Mouse (Mus musculus): ENCODE data around the gene Fam19a1. TPM values are rescaled to one million over a fixed set of nuclear protein-coding genes. Genes with fewer than 3 reads are reported as not detected.

Gene Fam19a1
- polyA plus RNA-seq, 1 experiment from 2014 or later: 1.1 TPM

- DNase-seq (ENCODE audit: low spot score): no peak
- Histone ChIP-seq H3K9me3 (ENCODE audit: control insufficient read depth, low read length) (no peaks in the 10 kb centered on the region), H3K27ac (replicated peaks) (no peak overlapping the region), H3K36me3 (ENCODE audit: control insufficient read depth, insufficient read depth, low read length) (no peaks in the 10 kb centered on the region), H3K9ac (ENCODE audit: low read length) (no peak overlapping the region), H3K4me2 (replicated peaks; ENCODE audit: low read depth) (no peak overlapping the region), H3K27me3 (ENCODE audit: control insufficient read depth, insufficient read depth, low read length) (no peaks in the 10 kb centered on the region), H3K4me1 (replicated peaks; ENCODE audit: control insufficient read depth, insufficient read depth) (no peaks in the 10 kb centered on the region), H3K4me3 (ENCODE audit: low read depth, low read length) (no peak overlapping the region)
- ATAC-seq (ENCODE audit: low FRiP score, low TSS enrichment): no peak
- 94% methylated on average over 2 of the region's 2 CpGs for WGBS
- no peak for TF ChIP-seq CTCF (IDR thresholded peaks at IDR 0.05; ENCODE audit: low read depth)
- TF ChIP-seq EP300 (optimal IDR thresholded peaks at IDR 0.05): no peak
These were observed 92.4 kb downstream of the Fam19a1 start for GRCm38 (mm10) chr6:96205395-96205794.

GRCm38 (mm10) chr6:96234806-96235205 is 121.9 kb downstream of the Fam19a1 start:
- H3K36me3 ChIP-seq (ENCODE audit: control insufficient read depth, insufficient read depth, low read length): no peaks in the 10 kb centered on the region
- ATAC-seq (ENCODE audit: low FRiP score, low TSS enrichment) (no peak), DNase-seq (ENCODE audit: low spot score) (no peak)
- H3K9me3 ChIP-seq (ENCODE audit: control insufficient read depth, low read length): no peaks in the 10 kb centered on the region
- H3K9ac ChIP-seq (ENCODE audit: low read length): no peak overlapping the region
- H3K27ac ChIP-seq (replicated peaks): no peak overlapping the region
- no peak overlapping the region for H3K4me2 ChIP-seq (replicated peaks; ENCODE audit: low read depth)
- no peaks in the 10 kb centered on the region for H3K27me3 ChIP-seq (ENCODE audit: control insufficient read depth, insufficient read depth, low read length)
- TF ChIP-seq EP300 (optimal IDR thresholded peaks at IDR 0.05): no peak
- no peak for TF ChIP-seq CTCF (IDR thresholded peaks at IDR 0.05; ENCODE audit: low read depth)
- no peaks in the 10 kb centered on the region for H3K4me1 ChIP-seq (replicated peaks; ENCODE audit: control insufficient read depth, insufficient read depth)
- H3K4me3 ChIP-seq (ENCODE audit: low read depth, low read length): no peak overlapping the region

DNA sequence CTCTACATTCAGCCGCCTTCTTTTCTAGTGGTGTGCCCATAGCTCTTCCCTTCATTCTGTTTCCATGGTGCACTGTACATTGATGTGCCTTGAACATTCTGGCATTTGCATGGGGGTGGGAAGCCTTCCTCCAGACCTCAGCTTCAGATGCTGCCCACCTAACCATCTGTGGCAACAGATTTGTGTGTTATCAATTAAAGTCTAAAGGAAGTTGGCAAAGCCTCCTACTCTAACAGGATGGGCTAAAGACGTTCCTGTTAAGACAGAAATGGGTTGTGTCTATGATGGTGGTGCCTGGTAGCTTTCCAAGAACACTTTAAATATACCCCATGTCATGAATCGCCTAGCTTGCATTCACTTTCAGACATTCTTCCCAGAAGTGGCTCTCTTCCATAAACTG is 131.4 kb downstream of the Fam19a1 start:
- WGBS: 81% methylated on average over 3 of the region's 3 CpGs
- ATAC-seq (ENCODE audit: low FRiP score, low TSS enrichment): no peak
- H3K27me3 ChIP-seq (ENCODE audit: control insufficient read depth, insufficient read depth, low read length): no peaks in the 10 kb centered on the region
- TF ChIP-seq CTCF (IDR thresholded peaks at IDR 0.05; ENCODE audit: low read depth) (no peak), EP300 (optimal IDR thresholded peaks at IDR 0.05) (no peak)
- no peak for DNase-seq (ENCODE audit: low spot score)
- no peaks in the 10 kb centered on the region for H3K4me1 ChIP-seq (replicated peaks; ENCODE audit: control insufficient read depth, insufficient read depth)
- H3K36me3 ChIP-seq (ENCODE audit: control insufficient read depth, insufficient read depth, low read length): no peaks in the 10 kb centered on the region
- H3K9ac ChIP-seq (ENCODE audit: low read length): no peak overlapping the region
- no peak overlapping the region for H3K4me2 ChIP-seq (replicated peaks; ENCODE audit: low read depth)
- H3K9me3 ChIP-seq (ENCODE audit: control insufficient read depth, low read length): no peaks in the 10 kb centered on the region
- H3K27ac ChIP-seq (replicated peaks): no peak overlapping the region
- no peak overlapping the region for H3K4me3 ChIP-seq (ENCODE audit: low read depth, low read length)

DNA sequence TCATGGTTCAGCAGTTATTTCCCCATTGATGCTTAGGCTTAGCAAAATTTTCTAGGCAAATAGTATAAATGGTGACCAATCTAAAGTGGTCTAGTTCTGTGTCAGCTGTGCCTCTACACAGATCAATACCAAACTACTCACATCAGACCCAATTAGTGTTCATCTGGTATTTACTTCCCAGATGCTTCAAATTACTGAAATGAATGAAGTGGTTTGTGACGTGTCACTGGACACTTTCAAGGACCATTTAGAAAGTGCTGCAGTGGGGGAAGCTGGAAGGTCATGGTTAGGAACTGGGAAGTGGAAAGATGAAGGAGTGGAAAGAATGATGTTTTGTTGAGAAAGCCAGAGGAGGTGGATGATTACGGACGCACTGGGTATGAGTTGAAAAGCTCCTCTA is 139.0 kb downstream of the Fam19a1 start:
- no peak overlapping the region for H3K9ac ChIP-seq (ENCODE audit: low read length)
- no peak overlapping the region for H3K4me3 ChIP-seq (ENCODE audit: low read depth, low read length)
- H3K36me3 ChIP-seq (ENCODE audit: control insufficient read depth, insufficient read depth, low read length): no peaks in the 10 kb centered on the region
- no peaks in the 10 kb centered on the region for H3K4me1 ChIP-seq (replicated peaks; ENCODE audit: control insufficient read depth, insufficient read depth)
- ATAC-seq (ENCODE audit: low FRiP score, low TSS enrichment): no peak
- no peak for DNase-seq (ENCODE audit: low spot score)
- WGBS: 82% methylated on average over 3 of the region's 3 CpGs
- no peak overlapping the region for H3K4me2 ChIP-seq (replicated peaks; ENCODE audit: low read depth)
- H3K27me3 ChIP-seq (ENCODE audit: control insufficient read depth, insufficient read depth, low read length): no peaks in the 10 kb centered on the region
- no peak overlapping the region for H3K27ac ChIP-seq (replicated peaks)
- TF ChIP-seq CTCF (IDR thresholded peaks at IDR 0.05; ENCODE audit: low read depth): no peak
- TF ChIP-seq EP300 (optimal IDR thresholded peaks at IDR 0.05): no peak
- H3K9me3 ChIP-seq (ENCODE audit: control insufficient read depth, low read length): no peaks in the 10 kb centered on the region

DNA sequence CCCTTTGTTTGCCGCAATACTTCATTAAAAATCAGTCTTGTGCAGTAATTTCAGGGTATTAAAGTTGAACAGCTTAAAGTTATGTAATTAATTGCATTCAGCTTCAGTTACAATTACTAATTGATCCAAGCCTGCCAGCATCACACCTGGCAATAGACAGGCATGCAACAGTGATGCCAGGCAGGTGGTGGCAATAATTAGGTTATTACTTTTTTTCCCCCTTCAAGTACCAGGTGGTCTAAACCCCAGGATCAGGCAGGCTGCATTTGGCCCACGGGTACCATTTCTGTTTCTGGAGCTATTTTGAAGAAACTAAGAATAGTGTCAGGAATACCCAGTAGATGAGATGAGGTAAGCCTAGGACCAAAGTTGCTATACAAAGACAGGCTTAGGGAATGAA is 141.9 kb downstream of the Fam19a1 start:
- no peaks in the 10 kb centered on the region for H3K9me3 ChIP-seq (ENCODE audit: control insufficient read depth, low read length)
- H3K4me2 ChIP-seq (replicated peaks; ENCODE audit: low read depth): no peak overlapping the region
- no peak for ATAC-seq (ENCODE audit: low FRiP score, low TSS enrichment)
- no peak overlapping the region for H3K9ac ChIP-seq (ENCODE audit: low read length)
- no peak overlapping the region for H3K4me3 ChIP-seq (ENCODE audit: low read depth, low read length)
- no peaks in the 10 kb centered on the region for H3K27me3 ChIP-seq (ENCODE audit: control insufficient read depth, insufficient read depth, low read length)
- no peak for TF ChIP-seq EP300 (optimal IDR thresholded peaks at IDR 0.05)
- TF ChIP-seq CTCF (IDR thresholded peaks at IDR 0.05; ENCODE audit: low read depth): no peak
- 78% methylated on average over 2 of the region's 2 CpGs for WGBS
- H3K36me3 ChIP-seq (ENCODE audit: control insufficient read depth, insufficient read depth, low read length): no peaks in the 10 kb centered on the region
- H3K4me1 ChIP-seq (replicated peaks; ENCODE audit: control insufficient read depth, insufficient read depth): no peaks in the 10 kb centered on the region
- no peak for DNase-seq (ENCODE audit: low spot score)
- H3K27ac ChIP-seq (replicated peaks): no peak overlapping the region

DNA sequence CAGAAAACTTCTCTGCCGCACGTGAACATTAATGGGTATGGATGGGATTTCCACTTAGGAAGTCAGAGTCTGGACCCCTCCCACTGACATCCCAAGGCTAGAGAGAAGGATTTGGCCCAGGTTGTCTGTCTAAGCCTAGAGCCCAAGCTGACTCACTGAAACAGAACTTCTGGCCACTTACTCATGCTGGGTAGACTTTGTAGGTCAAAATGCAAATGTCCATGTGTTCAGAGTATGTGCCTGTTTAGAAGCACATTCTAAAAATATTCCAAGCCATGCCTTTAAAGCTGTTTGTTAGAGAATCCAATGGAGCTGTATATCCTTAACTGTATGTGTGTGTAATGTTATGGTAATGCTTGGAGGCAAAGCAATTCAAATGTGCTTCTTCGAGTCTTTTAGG is 145.7 kb downstream of the Fam19a1 start:
- Histone ChIP-seq H3K27me3 (ENCODE audit: control insufficient read depth, insufficient read depth, low read length) (no peaks in the 10 kb centered on the region), H3K27ac (replicated peaks) (no peak overlapping the region), H3K9ac (ENCODE audit: low read length) (no peak overlapping the region), H3K9me3 (ENCODE audit: control insufficient read depth, low read length) (no peaks in the 10 kb centered on the region), H3K4me2 (replicated peaks; ENCODE audit: low read depth) (no peak overlapping the region), H3K36me3 (ENCODE audit: control insufficient read depth, insufficient read depth, low read length) (no peaks in the 10 kb centered on the region), H3K4me1 (replicated peaks; ENCODE audit: control insufficient read depth, insufficient read depth) (no peaks in the 10 kb centered on the region), H3K4me3 (ENCODE audit: low read depth, low read length) (no peak overlapping the region)
- TF ChIP-seq CTCF (IDR thresholded peaks at IDR 0.05; ENCODE audit: low read depth) (no peak), EP300 (optimal IDR thresholded peaks at IDR 0.05) (no peak)
- no peak for ATAC-seq (ENCODE audit: low FRiP score, low TSS enrichment)
- 93% methylated on average over 3 of the region's 3 CpGs for WGBS
- DNase-seq (ENCODE audit: low spot score): no peak
